Mouse (Mus musculus) heart, postnatal 0 days (tissue): ENCODE results near the gene Fgfr2. TPM values are rescaled to one million over a fixed set of nuclear protein-coding genes. Genes with fewer than 3 reads are reported as not detected.
A peak's percentile ranks its signal among the peaks of the same experiment; 100 is the strongest.

Source experiments
- ATAC-seq: fragments of 200-750 bp; cut with Nextera tagmentation; 2 replicates; pipeline ENCODE4 v1.8.0; 2017; ENCODE audit warnings: low read depth, moderate number of reproducible peaks, moderate library complexity; ENCODE audit not compliant: insufficient read depth
- DNase-seq: peaks from one replicate; pipeline ENCODE4 v3.0.0-alpha.2; 2016; ENCODE audit warnings: low spot score
- H3K27ac ChIP-seq: fragments of 300-500 bp; sonication (generic); 2 replicates; pipeline ENCODE4 v1.5.1; 2014; ENCODE audit warnings: low read depth, mild to moderate bottlenecking
- H3K27me3 ChIP-seq: fragments of 300-500 bp; sonication (generic); 2 replicates; pipeline ENCODE4 v1.6.1; 2014; ENCODE audit warnings: low read length, mixed read lengths; ENCODE audit not compliant: control insufficient read depth, insufficient read depth
- H3K36me3 ChIP-seq: fragments of 300-500 bp; sonication (generic); replicated peaks from 2 replicates; pipeline ENCODE4 v1.6.1; 2014; ENCODE audit warnings: low read length, mixed read lengths; ENCODE audit not compliant: control insufficient read depth, insufficient read depth
- H3K4me1 ChIP-seq: fragments of 300-500 bp; sonication (generic); 2 replicates; pipeline ENCODE4 v1.6.1; 2014; ENCODE audit warnings: antibody characterized with exemption; ENCODE audit not compliant: control insufficient read depth, insufficient read depth
- H3K4me2 ChIP-seq: fragments of 300-500 bp; sonication (generic); 2 replicates; pipeline ENCODE4 v1.6.1; 2014; ENCODE audit warnings: low read depth, mild to moderate bottlenecking, low read length, moderate library complexity
- H3K4me3 ChIP-seq: fragments of 300-500 bp; sonication (generic); 2 replicates; pipeline ENCODE4 v1.5.1; 2014; ENCODE audit warnings: low read depth, low read length
- H3K9ac ChIP-seq: fragments of 300-500 bp; sonication (generic); replicated peaks from 2 replicates; pipeline ENCODE4 v1.6.1; 2014; ENCODE audit warnings: low read depth, low read length, mixed read lengths
- H3K9me3 ChIP-seq: fragments of 300-500 bp; sonication (generic); replicated peaks from 2 replicates; pipeline ENCODE4 v1.6.1; 2016; ENCODE audit warnings: low read length; ENCODE audit not compliant: control insufficient read depth
- CTCF ChIP-seq: IDR thresholded peaks from 2 replicates; pipeline ENCODE4 v1.5.1; 2016; ENCODE audit warnings: antibody characterized with exemption, control low read depth, low read depth
- EP300 ChIP-seq: IDR thresholded peaks from 2 replicates; pipeline ENCODE4 v1.6.1; 2016; ENCODE audit warnings: antibody characterized with exemption, low read depth
- WGBS: fragments of 180-500 bp; shearing (Covaris S2); extraction: QIAGEN DNeasy Blood & Tissue Kit; methylation state at CpG from one replicate; pipeline ENCODE4 v1.1.7; 2014; 5-methylcytosine and 5-hydroxymethylcytosine counted together
- polyA plus RNA-seq: library from polyadenylated mRNA; unstranded; fragments of >200 nt; fragmentation: Nextera tagmentation; extraction: Ambion mirVana; gene quantifications from 2 replicates; pipeline ENCODE4 v1.2.1, GENCODE M21; 2015
- total RNA-seq: library from RNA; depleted of rRNA; stranded (reverse); fragments of >200 nt; gene quantifications from 2 replicates; pipeline ENCODE4 v1.2.3, GENCODE M21; 2014; ENCODE audit warnings: low replicate concordance

The Fgfr2 gene
- total and polyA plus RNA-seq, 2 experiments from 2014 or later: 3.8 to 11.5 TPM

DNA sequence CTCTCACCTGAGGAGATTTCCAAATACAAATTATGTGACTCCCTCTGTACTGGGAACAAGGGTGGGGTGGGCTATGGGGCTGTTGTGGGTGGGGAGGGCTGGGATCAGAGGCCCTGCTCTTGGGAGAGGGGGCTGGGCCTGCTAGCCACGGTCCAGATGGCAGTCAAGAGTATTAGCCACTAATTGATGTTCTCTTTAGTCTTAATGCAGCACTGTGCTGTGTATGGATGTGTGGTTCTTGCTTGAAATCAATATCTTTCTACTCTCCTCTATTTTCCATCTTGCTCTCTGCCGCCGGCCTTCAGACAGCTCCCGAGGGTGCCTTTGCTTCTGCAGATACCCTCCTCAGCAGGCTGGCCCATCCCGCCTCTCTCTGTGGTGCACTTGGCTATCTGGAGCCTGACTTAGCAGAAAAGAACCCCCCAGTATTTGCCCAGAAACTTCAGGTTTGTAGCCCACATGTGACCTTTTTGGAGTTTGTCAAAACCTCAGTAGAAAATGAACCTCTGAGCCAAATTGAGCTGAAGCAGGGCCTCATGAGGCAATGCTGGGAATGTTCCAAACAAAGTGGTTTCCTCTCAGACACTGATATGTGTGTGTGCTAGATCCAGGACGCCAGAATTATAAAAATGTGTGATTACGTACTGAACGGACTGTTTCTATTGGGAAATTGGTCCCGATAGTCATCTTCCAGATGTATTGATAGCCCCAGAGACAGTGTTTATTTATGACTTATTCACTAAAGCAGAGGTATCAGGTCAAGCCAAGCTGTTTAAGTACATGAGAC lies 2379.7 kb downstream of the Fgfr2 start:
- no peaks in the 10 kb centered on the region for H3K27me3 ChIP-seq
- no peak for TF ChIP-seq CTCF
- peak; percentile 54; the same call in 1 of the 2 replicates for ATAC-seq
- no peak overlapping the region for H3K9ac ChIP-seq
- H3K4me3 ChIP-seq: no peak overlapping the region
- WGBS: 69% methylated on average over 9 of the region's 9 CpGs
- no peak overlapping the region for H3K4me2 ChIP-seq
- H3K36me3 ChIP-seq: peaks cover 85% of the 10 kb centered on the region
- no peaks in the 10 kb centered on the region; the same call in 1 of the 2 replicates for H3K4me1 ChIP-seq
- no peak overlapping the region for H3K27ac ChIP-seq
- no peaks in the 10 kb centered on the region for H3K9me3 ChIP-seq
- DNase-seq: no peak

DNA sequence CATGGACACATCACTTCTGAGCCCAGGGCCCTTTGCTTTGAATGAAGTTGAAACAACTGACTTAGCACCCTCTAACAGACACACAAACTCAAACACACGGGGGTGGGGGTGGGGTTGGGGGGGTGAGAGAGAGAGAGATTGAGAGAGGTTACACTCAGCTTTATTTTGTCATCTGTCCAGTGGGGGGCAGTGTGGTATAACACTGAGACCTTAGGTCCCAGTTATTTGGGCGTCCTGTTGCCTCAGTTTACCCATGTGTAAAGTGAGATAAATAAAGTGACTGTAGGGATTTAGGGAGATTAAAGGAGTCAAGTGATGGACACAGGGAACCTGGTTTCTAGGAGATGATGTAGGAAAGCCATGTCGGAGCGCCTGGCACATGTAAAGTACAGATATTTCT lies 2382.1 kb downstream of the Fgfr2 start:
- Histone ChIP-seq H3K36me3 (peaks cover 97% of the 10 kb centered on the region), H3K4me3 (no peak overlapping the region), H3K9me3 (no peaks in the 10 kb centered on the region), H3K27me3 (no peaks in the 10 kb centered on the region), H3K4me2 (no peak overlapping the region), H3K27ac (no peak overlapping the region), H3K9ac (no peak overlapping the region), H3K4me1 (no peaks in the 10 kb centered on the region; the same call in 1 of the 2 replicates)
- TF ChIP-seq EP300: no peak
- TF ChIP-seq CTCF: peak; percentile 22; the same call in 1 of the 2 replicates
- DNase-seq: no peak
- 75% methylated on average over 4 of the region's 4 CpGs for WGBS
- ATAC-seq: no peak

DNA sequence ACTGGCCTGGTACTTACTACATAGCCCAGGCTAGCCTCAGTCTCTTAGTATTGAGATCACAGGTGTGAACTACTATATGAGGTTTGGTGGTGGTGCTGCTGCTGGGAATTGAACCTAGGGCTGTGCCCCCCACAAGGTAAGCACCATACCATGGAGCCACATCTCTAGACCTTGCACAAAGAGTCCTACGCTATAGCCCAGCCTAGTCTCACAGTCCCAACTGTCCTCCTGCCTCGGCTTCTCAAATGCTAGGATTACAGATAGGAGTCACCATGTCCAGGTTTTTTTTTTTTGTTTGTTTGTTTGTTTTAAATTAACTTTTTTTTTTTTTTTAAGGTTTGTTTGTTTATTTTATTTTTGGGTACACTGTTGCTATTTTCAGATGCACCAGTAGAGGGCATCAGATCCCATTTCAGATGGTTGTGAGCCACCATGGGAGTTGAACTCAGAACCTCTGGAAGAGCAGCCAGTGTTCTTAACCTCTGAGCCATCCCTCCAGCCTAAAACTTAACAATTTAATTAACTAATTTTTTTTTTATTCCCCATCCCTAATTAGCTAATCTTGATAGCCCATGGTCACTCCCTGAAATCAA lies 2388.9 kb downstream of the Fgfr2 start:
- no peak overlapping the region for H3K27ac ChIP-seq

DNA sequence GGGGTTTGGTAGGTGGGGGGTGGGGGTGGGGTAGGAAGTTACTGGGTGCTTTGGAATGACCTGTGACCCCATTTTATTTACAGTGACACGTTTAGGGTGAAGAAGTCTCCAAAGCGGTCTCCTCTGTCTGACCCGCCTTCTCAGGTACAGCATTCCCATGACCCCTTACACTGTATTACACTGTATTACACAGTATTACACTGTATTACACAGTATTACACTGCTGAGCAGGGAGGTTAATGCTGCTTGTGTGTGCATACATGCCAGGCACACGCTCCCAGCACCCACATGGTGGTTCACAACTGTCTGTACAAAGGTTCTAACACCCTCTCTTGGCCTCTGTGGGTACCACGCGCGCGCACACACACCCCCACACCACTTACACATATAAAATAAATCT lies 2389.7 kb downstream of the Fgfr2 start:
- no peaks in the 10 kb centered on the region for H3K9me3 ChIP-seq
- DNase-seq: no peak
- no peaks in the 10 kb centered on the region; the same call in 1 of the 2 replicates for H3K4me1 ChIP-seq
- H3K4me3 ChIP-seq: no peak overlapping the region
- TF ChIP-seq EP300 (no peak), CTCF (no peak)
- ATAC-seq: no peak
- H3K9ac ChIP-seq: no peak overlapping the region
- H3K36me3 ChIP-seq: peaks cover 91% of the 10 kb centered on the region
- 0 out of 2 replicates have a peak overlapping the region, but pooled peaks have one; percentile 20 for H3K27ac ChIP-seq
- 95% methylated on average over 8 of the region's 8 CpGs for WGBS
- no peak overlapping the region for H3K4me2 ChIP-seq
- no peaks in the 10 kb centered on the region for H3K27me3 ChIP-seq

More for the DNA sequence above, 2388.9 kb downstream of the Fgfr2 start:
- H3K4me3 ChIP-seq: no peak overlapping the region
- TF ChIP-seq CTCF (peak; percentile 23; the same call in 1 of the 2 replicates), EP300 (no peak)
- H3K4me2 ChIP-seq: no peak overlapping the region
- no peak for DNase-seq
- no peak overlapping the region for H3K9ac ChIP-seq
- WGBS: 93% methylated on average over 2 of the region's 2 CpGs
- peaks cover 91% of the 10 kb centered on the region for H3K36me3 ChIP-seq
- ATAC-seq: no peak
- no peaks in the 10 kb centered on the region for H3K9me3 ChIP-seq
- H3K4me1 ChIP-seq: no peaks in the 10 kb centered on the region; the same call in 1 of the 2 replicates
- H3K27me3 ChIP-seq: no peaks in the 10 kb centered on the region

DNA sequence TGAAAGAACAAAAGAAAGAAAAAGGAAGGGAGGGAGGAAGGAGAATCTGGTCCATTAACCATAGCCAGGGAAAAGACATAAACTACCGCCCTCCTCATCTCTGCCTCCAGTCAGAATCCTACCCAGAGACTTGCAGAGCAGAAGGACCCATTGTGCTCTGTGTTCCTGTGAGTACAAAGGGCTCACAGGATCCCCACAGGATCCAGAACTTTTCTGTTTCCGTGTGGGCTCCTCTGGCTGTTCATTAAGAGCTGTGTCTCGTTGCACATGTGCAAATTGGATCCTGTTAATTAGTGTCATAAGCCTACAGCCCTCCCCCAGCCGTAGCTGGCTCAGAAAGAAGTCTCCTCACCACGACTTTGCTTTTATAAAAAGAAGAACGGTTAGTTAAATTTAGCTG lies 2390.2 kb downstream of the Fgfr2 start:
- Histone ChIP-seq H3K9ac (no peak overlapping the region), H3K27me3 (no peaks in the 10 kb centered on the region), H3K4me2 (no peak overlapping the region), H3K4me1 (no peaks in the 10 kb centered on the region), H3K9me3 (no peaks in the 10 kb centered on the region), H3K4me3 (no peak overlapping the region), H3K27ac (0 out of 2 replicates have a peak overlapping the region, but pooled peaks have one; percentile 20), H3K36me3 (peaks cover 90% of the 10 kb centered on the region)
- 78% methylated on average over 6 of the region's 6 CpGs for WGBS
- no peak for ATAC-seq
- TF ChIP-seq EP300 (no peak), CTCF (no peak)
- DNase-seq: no peak
